Mouse (Mus musculus): ENCODE measurements around the gene Rbm3. TPM values are rescaled to one million over a fixed set of nuclear protein-coding genes. Genes with fewer than 3 reads are reported as not detected.

Rbm3 gene
- polyA plus RNA-seq, 1 experiment from 2014 or later, result 573 TPM

- H3K4me2 ChIP-seq, result no peak overlapping the region
- no peak overlapping the region for H3K9ac ChIP-seq (replicated peaks)
- no peaks in the 10 kb centered on the region for H3K4me1 ChIP-seq (replicated peaks)
- no peaks in the 10 kb centered on the region for H3K27me3 ChIP-seq
- no peak for ATAC-seq (ENCODE audit: insufficient number of reproducible peaks, insufficient read depth, low FRiP score, low TSS enrichment, low read depth)
- 85% methylated on average over 7 of the region's 10 CpGs for WGBS
- no peak overlapping the region for H3K27ac ChIP-seq
- H3K36me3 ChIP-seq, result peaks cover 13% of the 10 kb centered on the region; the same call in 1 of the 2 replicates
- H3K9me3 ChIP-seq, result no peaks in the 10 kb centered on the region
- no peak overlapping the region for H3K4me3 ChIP-seq (replicated peaks)
Measured at GRCm38 (mm10) chrX:8167716-8168647, 22.3 kb upstream of the Rbm3 start.

- Histone ChIP-seq H3K9ac (replicated peaks) (no peak overlapping the region), H3K27me3 (no peaks in the 10 kb centered on the region), H3K27ac (no peak overlapping the region), H3K9me3 (no peaks in the 10 kb centered on the region), H3K36me3 (0 out of 2 replicates have a peak, but pooled peaks cover 4% of the 10 kb centered on the region), H3K4me1 (replicated peaks) (no peaks in the 10 kb centered on the region), H3K4me3 (replicated peaks) (no peak overlapping the region), H3K4me2 (no peak overlapping the region)
- 88% methylated on average over 4 of the region's 4 CpGs for WGBS
- ATAC-seq (ENCODE audit: insufficient number of reproducible peaks, insufficient read depth, low FRiP score, low TSS enrichment, low read depth), result no peak
Measured at GRCm38 (mm10) chrX:8164471-8164870, 18.8 kb upstream of the Rbm3 start.

- Histone ChIP-seq H3K9me3 (no peaks in the 10 kb centered on the region), H3K4me3 (replicated peaks) (no peak overlapping the region), H3K4me1 (replicated peaks) (no peaks in the 10 kb centered on the region), H3K27me3 (no peaks in the 10 kb centered on the region), H3K27ac (no peak overlapping the region), H3K36me3 (0 out of 2 replicates have a peak, but pooled peaks cover 4% of the 10 kb centered on the region), H3K4me2 (no peak overlapping the region), H3K9ac (replicated peaks) (no peak overlapping the region)
- no peak for ATAC-seq (ENCODE audit: insufficient number of reproducible peaks, insufficient read depth, low FRiP score, low TSS enrichment, low read depth)
- WGBS, result 89% methylated on average over 5 of the region's 5 CpGs
Measured at GRCm38 (mm10) chrX:8163076-8163475, 17.4 kb upstream of the Rbm3 start.

GRCm38 (mm10) chrX:8143750-8144149, 1.9 kb downstream of the Rbm3 start:
- 0 out of 2 replicates have a peak, but pooled peaks cover 6% of the 10 kb centered on the region for H3K4me1 ChIP-seq (replicated peaks)
- H3K27ac ChIP-seq, result no peak overlapping the region
- peaks cover 35% of the 10 kb centered on the region for H3K36me3 ChIP-seq
- H3K27me3 ChIP-seq, result no peaks in the 10 kb centered on the region
- peak overlapping the region; percentile 78 for H3K9ac ChIP-seq (replicated peaks)
- ATAC-seq (ENCODE audit: insufficient number of reproducible peaks, insufficient read depth, low FRiP score, low TSS enrichment, low read depth), result no peak
- 71% methylated on average over 7 of the region's 7 CpGs for WGBS
- H3K4me3 ChIP-seq (replicated peaks), result peak overlapping the region; percentile 56
- no peaks in the 10 kb centered on the region for H3K9me3 ChIP-seq
- H3K4me2 ChIP-seq, result peak overlapping the region; percentile 82

- Histone ChIP-seq H3K27me3 (no peaks in the 10 kb centered on the region), H3K4me2 (peak overlapping the region; percentile 13; the same call in 1 of the 2 replicates), H3K9ac (replicated peaks) (no peak overlapping the region), H3K9me3 (no peaks in the 10 kb centered on the region), H3K4me3 (replicated peaks) (no peak overlapping the region), H3K4me1 (replicated peaks) (0 out of 2 replicates have a peak, but pooled peaks cover 6% of the 10 kb centered on the region), H3K36me3 (peaks cover 43% of the 10 kb centered on the region), H3K27ac (no peak overlapping the region)
- WGBS, result 90% methylated on average over 7 of the region's 7 CpGs
- no peak for ATAC-seq (ENCODE audit: insufficient number of reproducible peaks, insufficient read depth, low FRiP score, low TSS enrichment, low read depth)
Measured at GRCm38 (mm10) chrX:8142948-8143347, 2.7 kb downstream of the Rbm3 start.

- Histone ChIP-seq H3K4me2 (no peak overlapping the region), H3K27me3 (no peaks in the 10 kb centered on the region), H3K4me3 (replicated peaks) (no peak overlapping the region), H3K36me3 (peaks cover 46% of the 10 kb centered on the region), H3K9ac (replicated peaks) (no peak overlapping the region), H3K9me3 (no peaks in the 10 kb centered on the region), H3K4me1 (replicated peaks) (0 out of 2 replicates have a peak, but pooled peaks cover 6% of the 10 kb centered on the region), H3K27ac (no peak overlapping the region)
- 73% methylated on average over 3 of the region's 3 CpGs for WGBS
- ATAC-seq (ENCODE audit: insufficient number of reproducible peaks, insufficient read depth, low FRiP score, low TSS enrichment, low read depth), result no peak
Measured at GRCm38 (mm10) chrX:8141058-8141457, 4.6 kb downstream of the Rbm3 start.

GRCm38 (mm10) chrX:8140446-8140845, 5.2 kb downstream of the Rbm3 start:
- Histone ChIP-seq H3K9me3 (no peaks in the 10 kb centered on the region), H3K9ac (replicated peaks) (no peak overlapping the region), H3K27ac (no peak overlapping the region), H3K4me2 (no peak overlapping the region), H3K4me1 (replicated peaks) (0 out of 2 replicates have a peak, but pooled peaks cover 6% of the 10 kb centered on the region), H3K27me3 (no peaks in the 10 kb centered on the region), H3K36me3 (peaks cover 46% of the 10 kb centered on the region), H3K4me3 (replicated peaks) (no peak overlapping the region)
- 90% methylated on average over 2 of the region's 2 CpGs for WGBS
- ATAC-seq (ENCODE audit: insufficient number of reproducible peaks, insufficient read depth, low FRiP score, low TSS enrichment, low read depth), result no peak

- 83% methylated on average over 1 of the region's 1 CpGs for WGBS
- H3K9ac ChIP-seq (replicated peaks), result no peak overlapping the region
- no peaks in the 10 kb centered on the region for H3K27me3 ChIP-seq
- H3K36me3 ChIP-seq, result peaks cover 46% of the 10 kb centered on the region
- H3K4me3 ChIP-seq (replicated peaks), result no peak overlapping the region
- H3K9me3 ChIP-seq, result no peaks in the 10 kb centered on the region
- 0 out of 2 replicates have a peak, but pooled peaks cover 6% of the 10 kb centered on the region for H3K4me1 ChIP-seq (replicated peaks)
- H3K27ac ChIP-seq, result no peak overlapping the region
- no peak for ATAC-seq (ENCODE audit: insufficient number of reproducible peaks, insufficient read depth, low FRiP score, low TSS enrichment, low read depth)
- no peak overlapping the region for H3K4me2 ChIP-seq
Measured at GRCm38 (mm10) chrX:8139480-8139879, 6.2 kb downstream of the Rbm3 start.

- H3K27ac ChIP-seq, result no peak overlapping the region
- no peak for ATAC-seq (ENCODE audit: insufficient number of reproducible peaks, insufficient read depth, low FRiP score, low TSS enrichment, low read depth)
- H3K36me3 ChIP-seq, result peaks cover 20% of the 10 kb centered on the region
- no peak overlapping the region for H3K4me2 ChIP-seq
- no peak overlapping the region for H3K4me3 ChIP-seq (replicated peaks)
- no peaks in the 10 kb centered on the region for H3K4me1 ChIP-seq (replicated peaks)
- no peaks in the 10 kb centered on the region for H3K9me3 ChIP-seq
- no peaks in the 10 kb centered on the region for H3K27me3 ChIP-seq
- WGBS, result 66% methylated on average over 2 of the region's 2 CpGs
- H3K9ac ChIP-seq (replicated peaks), result no peak overlapping the region
Measured at GRCm38 (mm10) chrX:8135886-8136285, 9.8 kb downstream of the Rbm3 start.

GRCm38 (mm10) chrX:8132017-8132976, 13.4 kb downstream of the Rbm3 start, which contains the start of gene Wdr13:
Gene Wdr13, minus strand, starts transcription at chrX:8132892.
- Histone ChIP-seq H3K27me3 (no peaks in the 10 kb centered on the region), H3K4me1 (replicated peaks) (no peaks in the 10 kb centered on the region)

More at GRCm38 (mm10) chrX:8132017-8132976, 13.4 kb downstream of the Rbm3 start, which contains the start of gene Wdr13:
- peak; percentile 83 for ATAC-seq (ENCODE audit: insufficient number of reproducible peaks, insufficient read depth, low FRiP score, low TSS enrichment, low read depth)
- Histone ChIP-seq H3K9ac (replicated peaks) (peak within 1 kb of the TSS; percentile 56; the same call in 1 of the 2 replicates), H3K27ac (peak within 1 kb of the TSS; percentile 91), H3K4me2 (peak within 1 kb of the TSS; percentile 57), H3K4me3 (replicated peaks) (peak within 1 kb of the TSS; percentile 51), H3K9me3 (no peaks in the 10 kb centered on the region), H3K36me3 (peaks cover 12% of the 10 kb centered on the region)
- WGBS, result 17% methylated on average over 38 of the region's 40 CpGs
